Mouse (Mus musculus): ENCODE measurements around the gene Ulk3.

The Ulk3 gene

DNA sequence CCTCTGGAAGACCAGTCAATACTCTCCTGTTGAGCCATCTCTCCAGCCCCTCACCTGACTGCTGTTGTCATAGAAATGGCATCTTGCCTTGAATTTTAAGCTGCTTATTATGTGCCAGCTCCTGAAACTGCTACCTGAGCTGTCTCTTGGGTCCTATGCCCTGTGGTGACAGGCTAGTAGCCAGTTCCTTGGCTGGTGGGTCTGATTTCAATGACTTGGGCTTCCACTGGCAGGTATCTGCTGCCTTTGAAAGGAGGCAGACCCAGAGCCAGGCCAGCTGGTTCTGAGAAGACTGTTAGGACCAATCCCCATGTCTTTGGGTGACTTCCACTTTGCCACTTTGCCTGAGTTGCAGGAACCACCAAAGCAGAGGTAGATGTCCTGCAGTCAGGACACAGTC, 14.9 kb upstream of the Ulk3 start:
- DNase-seq: no peak

DNA sequence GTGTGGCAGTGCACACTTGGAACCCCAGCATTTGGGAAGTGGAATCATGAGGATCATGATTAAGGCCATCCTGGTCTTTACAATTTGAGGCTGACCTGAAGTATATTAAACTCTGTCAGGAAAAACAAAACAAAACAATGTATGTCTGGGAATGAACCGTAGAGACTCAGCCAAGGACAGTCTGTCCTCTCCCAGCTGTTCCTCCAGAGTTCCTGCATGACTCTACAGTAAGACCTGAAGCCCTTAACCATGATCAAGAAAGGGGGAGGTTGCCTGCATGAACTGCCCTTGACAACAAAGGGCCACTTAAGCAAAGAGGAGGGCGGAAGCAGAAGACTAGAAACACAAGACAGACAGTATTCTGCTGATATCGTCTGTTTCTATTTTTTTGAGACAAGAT, 13.7 kb upstream of the Ulk3 start:
- no peak for DNase-seq

DNA sequence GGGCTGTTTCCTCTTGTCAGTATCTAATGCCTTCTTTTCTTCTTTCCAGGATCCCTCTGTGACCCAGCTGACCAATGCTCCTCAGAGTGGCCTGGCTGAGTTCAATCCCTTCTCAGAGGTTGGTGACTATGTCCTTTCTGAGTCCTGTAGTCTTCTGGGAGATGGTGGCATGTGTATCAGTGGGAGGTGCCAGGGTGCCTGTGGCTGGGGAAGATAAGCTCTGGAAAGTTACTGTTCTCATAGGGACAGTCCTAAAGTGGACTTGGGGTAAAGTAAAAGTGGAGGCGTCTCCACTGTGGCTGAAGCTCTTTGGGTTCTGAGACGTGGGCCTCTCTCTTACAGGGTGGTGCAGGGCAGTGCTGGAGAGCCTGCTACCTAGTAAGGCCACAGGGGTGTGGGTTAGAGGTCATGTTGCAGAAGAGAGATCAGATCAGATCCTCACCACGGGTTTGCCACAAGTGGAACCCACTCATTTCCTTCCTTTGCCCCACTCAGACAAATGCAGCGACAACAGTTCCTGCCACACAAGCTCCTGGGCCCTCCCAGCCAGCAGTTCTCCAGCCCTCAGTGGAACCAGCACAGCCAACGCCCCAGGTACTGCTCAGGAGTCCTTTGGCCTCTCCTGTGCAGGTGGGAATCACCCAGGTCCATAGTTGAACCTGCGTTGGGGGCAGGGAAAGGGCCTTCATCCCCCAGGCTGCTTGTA, 12.0 kb upstream of the Ulk3 start:
- DNase-seq: no peak

DNA sequence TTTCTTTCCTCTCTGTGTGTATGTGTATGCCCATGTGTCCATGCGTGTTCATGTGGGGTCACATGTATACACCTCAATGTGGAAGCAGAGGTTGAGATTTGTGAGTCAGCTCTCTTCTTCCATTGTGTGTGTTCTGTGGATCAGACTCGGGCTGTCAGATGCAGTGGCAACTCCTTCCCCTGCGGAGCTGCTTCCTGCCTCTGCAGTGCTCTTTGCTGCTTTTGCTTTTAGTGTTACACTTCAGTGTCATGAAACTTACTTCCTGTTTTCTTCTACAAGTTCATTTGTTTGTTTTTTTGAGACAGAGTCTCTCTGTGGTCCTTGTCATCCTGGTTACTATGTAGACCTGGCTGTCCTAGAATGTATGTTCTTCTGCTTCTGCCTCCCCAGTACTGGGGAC, 4.3 kb upstream of the Ulk3 start:
- no peak for DNase-seq

DNA sequence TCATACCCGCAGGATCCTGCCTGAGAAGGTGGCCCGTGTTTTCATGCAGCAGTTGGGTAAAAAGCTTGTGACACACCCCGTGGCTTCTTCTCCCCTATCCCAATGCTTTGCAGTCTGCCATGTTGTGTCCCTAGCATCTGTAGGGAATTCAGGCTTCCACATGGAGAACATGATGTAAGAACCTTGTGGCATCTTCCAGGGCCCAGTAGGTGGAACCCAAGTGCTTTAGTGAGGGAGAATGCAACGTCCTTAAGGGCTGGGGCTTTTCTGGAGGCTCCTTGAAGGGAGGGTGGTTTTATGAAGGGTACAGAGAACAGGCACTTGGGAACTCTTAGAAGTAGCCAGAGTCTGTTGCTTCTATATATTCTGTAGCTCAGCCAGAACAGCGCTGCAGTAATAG, 1.5 kb downstream of the Ulk3 start:
- no peak for DNase-seq

DNA sequence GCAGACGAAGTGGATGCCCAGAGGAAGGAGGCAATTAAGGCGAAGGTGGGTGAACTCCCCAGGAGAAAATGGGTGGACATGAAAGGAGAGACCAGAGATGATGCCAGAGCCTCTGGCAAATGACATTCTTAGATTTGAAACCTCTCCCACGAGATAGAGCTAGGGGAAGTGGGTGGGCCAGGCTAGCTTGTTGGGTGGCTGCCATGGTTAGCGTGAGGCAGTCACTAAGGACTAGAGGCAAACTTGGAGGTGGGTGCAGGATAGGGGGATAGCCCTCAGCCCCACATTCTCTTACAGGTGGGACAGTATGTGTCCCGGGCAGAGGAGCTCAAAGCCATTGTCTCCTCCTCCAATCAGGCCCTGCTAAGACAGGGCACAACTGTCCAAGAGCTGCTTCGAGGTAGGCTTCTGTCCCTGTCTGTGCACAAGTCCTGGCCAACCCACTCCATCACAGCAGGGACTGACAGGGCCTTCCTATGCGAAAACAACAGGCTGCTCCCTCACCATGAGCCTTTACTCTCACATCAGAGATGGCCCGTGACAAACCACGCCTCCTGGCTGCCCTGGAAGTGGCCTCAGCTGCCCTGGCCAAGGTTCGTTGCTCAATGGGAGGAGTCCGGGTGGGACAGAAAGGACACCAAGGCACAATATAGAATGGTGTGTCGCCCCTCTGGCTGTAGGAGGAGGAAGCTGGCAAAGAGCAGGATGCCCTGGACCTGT, 4.4 kb downstream of the Ulk3 start:
- peak; percentile 61 for DNase-seq

DNA sequence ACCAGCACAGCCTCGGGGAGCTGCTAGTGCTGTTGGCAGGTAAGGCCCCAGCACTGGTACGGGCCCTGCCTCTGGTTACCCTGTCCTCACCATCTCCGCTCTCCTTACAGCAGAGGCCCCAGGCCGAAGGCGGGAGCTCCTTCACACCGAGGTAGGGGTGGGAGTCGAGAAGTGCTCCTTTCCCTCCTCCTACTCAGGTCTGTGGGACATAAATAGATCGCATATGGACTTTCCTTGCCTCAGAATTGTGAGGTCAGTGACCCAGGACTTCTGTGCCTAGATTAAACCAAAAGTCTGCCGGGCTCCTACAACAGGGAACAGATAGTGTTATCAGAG, 4.9 kb downstream of the Ulk3 start:
- no peak for DNase-seq

DNA sequence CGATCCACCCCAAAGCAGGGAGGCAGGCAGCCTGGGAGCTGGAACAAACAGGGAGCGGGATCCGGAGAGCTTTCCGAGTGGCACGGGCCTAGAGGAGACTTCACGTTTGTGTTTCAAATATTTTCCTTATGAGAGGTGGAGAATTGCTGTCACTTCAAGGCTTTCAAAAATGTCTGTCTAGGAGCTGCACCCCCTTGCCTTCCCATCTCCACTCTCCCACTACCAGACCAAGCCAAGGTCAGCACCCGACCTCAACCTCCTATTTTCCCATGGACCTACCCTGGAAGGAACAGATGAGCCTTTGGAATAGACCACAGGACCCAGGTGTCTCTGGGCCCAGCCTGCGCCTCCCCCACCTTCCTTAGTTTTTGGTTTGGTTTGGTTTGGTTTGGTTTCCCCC, 8.0 kb downstream of the Ulk3 start:
- DNase-seq: no peak

DNA sequence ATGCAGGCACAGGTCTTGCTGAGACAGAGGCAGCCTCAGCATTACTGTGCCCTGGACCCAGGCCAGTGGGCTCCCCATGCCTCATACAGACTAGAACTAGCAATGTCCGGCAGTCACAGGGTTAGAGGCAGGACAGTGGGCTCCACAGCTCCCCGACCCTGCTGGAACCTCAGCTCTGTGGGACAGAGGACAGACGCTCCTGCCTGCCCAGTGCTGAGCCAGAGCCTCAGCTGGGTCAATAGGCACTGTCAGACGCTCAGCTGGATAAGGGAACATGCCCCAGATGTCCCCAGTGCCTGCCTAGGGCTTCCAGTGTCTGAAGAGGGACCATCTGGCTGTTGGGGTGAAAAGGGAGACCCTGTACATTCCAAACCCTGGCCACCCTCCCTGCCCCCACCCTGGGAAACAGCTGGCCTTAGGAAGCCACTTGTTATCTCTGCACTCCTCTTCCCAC, 8.7 kb downstream of the Ulk3 start:
- DNase-seq: peak; percentile 57

DNA sequence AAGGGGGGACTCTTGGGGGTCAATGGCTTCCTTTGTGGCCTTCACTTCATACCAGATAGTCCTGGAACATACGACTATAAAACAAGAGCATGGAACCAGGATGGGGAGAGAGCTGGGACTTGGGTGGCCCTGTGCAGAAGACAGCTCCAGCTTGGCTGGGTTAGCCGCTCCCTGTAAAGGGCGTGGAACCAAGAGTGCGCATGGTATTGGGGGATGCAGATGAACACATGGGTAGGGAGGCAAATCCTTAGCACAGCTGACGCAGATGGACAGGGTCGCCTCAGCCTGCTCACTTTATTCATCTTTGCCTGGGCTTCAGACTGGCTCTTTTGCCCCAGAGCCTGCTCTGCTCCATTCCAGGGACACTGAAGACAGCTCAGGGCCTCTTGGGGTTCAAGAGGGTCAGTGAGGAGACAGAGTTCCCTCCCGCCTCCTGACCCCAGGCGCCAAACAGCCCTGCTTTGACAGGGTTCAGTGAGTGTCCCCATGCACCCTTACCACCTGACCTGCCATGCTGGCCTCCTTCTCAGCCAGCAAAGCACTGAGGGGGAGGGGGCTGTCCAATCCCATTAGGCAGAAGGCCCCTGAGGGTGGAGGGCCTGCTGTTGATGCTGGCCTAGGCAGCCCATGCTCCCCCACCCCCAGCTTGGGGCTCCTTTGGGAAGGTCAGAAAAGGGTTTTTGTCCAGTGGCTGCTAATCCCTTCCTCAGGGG, 9.8 kb downstream of the Ulk3 start:
- peak; percentile 42 for DNase-seq

DNA sequence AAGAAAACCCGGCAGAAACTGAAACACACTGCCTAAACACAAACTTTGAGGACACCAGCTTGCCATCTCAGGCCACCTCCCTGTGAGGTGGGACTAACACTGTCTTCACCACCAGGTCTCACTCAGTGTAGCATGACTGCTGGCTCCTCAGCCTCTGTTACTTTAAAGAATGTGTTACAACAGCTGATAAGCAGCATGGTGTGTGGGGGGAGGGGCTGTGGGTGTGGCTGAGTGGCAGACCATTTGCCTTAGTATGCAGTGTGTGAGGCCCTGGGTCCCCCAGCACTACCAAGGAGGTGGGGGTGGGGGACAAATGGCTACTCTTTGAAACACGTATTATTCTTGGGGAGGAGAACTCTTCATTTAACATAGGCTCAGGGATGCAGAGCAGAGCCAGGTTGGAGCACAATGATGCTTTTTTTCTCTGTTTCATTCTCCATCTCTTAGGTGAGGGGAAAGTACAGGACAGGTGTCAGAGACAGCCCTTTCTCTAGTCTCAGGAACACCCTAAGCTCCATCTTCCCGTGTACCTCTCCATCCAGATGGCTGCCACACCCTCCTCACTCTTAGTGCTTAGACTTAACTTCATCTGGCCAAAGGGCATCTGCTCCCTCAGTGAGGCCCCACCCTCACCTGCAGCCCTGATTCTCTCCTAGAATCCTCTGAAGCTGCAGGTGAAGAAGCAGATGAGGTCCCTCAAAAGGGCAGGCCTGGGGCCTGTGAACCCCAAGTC, 11.5 kb downstream of the Ulk3 start:
- DNase-seq: peak; percentile 68

DNA sequence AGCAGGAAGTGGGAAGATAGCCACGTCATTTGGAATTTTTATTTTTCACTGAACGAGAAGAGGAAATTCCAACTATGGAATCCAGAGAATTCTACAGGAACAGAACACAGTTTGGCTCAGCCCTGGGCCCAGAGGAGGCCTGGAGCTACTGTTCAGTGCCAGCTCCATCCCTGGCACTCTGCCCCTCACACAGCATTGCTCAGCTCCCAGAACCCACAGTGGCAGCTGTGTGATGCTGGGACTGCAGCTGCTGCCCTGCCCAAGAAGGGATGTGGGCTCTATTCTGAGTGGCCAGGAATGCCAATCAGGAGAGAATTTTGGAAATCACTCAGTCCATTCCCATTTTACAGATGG, 12.1 kb downstream of the Ulk3 start:
- peak; percentile 45 for DNase-seq

DNA sequence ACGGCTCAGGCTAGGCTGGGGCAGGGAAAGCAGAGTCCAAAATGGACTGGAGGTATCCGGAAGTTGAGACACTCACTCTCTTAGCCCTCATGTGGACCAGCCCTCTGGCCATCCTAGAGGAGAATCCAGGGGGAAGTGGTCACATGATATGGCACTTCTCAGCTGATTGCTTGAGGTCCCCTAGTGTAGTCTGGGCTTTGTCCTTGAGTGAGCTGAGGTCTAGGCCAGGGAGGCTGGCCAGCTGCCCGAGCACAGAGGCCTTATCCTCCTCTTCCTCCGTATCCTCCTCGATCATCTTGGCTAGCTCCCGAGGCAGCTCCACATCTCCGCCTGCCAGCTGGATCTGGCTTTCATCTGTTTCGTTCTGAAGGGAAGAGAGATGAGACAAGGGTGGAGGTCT, 12.8 kb downstream of the Ulk3 start:
- no peak for DNase-seq

DNA sequence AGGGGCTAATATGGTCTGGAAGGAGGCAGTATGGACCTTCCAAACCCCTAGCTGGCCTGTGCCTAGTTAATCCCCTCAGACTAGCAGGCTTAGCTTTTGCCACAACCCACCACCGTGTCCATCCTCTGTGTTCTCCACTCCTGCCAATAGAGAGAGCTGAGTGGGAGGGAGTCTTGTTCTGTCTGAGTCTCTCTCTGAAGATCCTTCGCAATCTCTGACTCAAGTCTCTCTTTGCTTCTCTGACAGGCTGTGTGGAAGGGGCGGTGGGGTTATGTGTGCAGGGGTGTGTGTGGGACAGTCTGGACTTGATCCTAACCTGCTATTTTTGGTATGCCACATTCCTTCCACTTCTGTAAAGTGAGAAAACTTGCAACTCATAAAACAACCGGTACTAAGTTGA, 15.6 kb downstream of the Ulk3 start:
- DNase-seq: no peak

DNA sequence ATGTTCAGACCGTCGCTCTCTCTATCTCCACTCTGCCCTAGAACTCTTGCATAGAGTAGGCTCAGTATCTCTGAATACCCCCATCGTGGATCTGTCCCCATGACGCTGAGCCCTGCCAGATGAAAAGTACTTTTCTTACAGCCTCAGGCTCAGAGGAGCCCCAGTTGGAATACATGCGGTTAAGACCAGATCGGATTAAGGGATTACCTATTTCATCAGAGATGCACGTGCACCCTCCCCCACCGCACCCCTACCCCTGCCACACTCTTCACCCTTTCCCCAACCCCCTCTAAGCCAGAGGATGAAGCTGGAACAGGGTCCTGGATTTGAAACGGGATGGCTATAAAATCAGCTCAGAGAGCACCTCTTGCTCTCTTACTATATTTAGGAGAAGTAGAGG, 16.3 kb downstream of the Ulk3 start:
- DNase-seq: no peak

DNA sequence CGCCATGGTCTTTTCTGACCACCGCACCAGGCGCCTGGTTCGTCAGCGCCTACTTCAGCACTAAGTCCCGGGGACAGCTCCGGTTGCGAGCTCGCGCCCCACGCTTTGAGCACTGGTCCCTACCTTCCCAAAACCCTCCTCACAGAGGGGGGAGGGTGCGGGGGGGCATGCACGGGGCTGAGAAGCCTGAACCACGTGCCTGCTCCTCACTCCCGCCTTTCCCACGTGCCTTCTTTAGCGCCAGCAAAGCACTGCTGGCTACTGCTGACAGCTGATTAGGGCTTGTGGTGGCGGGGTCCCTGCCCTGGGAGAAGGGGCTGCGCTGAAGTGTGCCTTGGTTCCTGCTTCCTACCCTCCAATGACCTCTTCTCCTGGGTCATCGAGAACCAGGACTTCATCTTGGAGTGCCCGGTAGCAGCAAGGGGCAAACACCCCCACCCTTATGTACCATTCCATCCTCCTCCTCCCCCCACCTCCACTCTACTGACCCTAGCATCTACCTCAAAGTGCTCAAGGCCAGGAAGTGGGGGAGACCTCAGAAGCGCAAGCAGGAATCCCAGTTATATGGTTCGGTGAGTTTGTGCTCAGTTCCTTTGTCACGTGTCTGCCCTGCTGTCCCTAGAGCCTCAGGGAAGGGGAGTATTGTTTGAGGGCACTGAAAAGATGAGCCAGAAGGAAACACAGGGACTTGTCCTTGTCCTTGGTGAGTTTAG, 17.0 kb downstream of the Ulk3 start, which contains the start of gene Cplx3:
TSS of gene Cplx3 (minus strand) at position 143 of the 713 bp plus-strand sequence.
- DNase-seq: peak; percentile 82

DNA sequence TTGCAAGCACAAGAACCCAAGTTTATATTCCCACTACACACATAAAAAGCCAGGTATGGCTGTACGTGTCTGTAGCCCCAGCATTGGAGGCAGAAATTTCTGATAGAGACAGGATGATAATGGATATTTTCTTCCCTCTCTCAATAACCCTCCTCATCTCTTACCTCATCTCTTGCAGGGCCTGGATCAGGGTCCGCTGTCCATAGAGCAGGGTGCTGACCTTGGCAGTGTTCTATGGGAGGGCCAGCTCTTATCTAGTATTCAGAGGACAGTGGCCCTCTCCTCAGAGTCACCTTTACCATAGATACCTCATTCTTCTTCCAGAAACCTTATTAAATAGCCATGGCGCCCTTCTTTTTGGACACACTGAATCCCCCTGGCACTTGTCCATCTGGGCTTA, 20.6 kb downstream of the Ulk3 start:
- no peak for DNase-seq

DNA sequence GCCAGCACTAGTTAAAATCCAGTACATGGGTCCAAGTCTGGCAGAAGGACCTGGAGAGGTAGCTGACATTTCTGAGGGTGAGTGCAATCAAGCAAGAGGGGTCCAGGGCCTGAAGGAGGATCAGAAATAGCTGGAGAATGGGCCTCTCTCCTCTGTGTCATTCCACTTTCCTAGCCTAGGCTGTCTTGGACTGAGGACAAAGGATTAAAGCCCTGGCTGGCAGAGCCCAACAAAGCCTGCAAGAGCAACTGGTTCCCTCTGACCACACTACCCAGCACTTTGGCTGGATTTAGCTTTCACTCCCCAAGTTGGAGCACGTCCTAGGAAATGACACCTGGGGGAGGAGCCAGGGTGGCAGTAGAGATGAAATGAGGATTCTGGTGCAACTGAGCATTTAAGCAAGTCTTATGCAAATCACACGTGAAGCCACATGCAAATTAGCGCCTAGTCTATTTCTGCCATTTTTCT, 21.1 kb downstream of the Ulk3 start:
- DNase-seq: no peak

DNA sequence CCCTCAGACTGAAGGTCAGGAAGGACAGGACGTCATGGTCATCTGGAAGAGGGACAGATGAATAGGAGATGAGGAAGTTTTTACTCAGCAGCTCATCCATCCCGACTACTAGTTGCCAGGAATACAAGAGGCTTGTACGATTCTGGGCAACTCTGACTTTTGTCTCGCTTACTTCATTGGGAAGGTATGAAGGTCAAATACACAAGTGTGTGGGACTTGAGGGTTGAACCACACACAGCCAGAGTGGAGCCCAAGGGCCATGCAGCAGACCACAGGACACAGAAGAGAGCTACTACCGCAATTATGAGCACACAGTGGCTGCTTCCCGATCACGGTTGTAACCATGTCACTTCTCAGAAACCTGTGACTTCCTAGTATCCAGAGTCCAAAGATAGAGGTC, 23.3 kb downstream of the Ulk3 start:
- DNase-seq: no peak

DNA sequence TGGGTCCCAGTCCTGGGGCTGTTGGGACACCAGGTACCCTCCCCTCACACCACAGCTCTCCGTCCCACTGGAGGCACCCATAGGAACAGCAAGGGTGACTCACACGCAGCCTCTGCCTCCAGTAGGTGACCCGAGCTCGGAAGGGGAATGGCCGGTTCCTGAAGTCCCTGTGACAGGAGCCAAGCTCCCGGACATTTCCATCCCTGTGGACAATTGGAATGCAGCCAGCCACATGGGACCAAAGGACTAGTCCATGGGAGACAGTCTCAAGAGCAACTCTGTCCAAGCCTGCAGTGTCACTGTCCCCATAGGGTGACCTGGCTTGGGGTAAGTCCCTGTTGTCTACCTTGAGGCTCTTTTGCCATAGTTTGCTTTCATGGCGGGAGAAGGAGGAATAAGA, 24.7 kb downstream of the Ulk3 start:
- no peak for DNase-seq

DNA sequence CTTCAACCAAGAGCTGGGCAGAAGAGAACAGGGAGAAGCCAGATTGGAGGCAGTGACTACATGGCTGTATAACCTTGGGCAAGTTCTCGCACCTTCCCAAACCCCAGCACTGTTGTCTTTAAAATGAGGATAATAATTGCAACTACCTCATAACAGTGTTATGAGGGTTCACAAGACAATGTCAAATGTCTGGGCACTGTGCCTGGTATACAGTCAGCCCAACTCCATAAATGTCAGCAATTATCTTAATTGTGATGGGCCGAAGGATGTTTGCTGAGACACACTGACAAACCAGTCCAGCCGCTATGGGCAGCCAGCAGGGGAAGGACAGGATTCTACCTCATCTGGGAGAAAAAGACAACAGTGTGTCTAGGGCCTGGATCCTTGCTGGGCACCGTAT, 25.5 kb downstream of the Ulk3 start:
- DNase-seq: no peak

DNA sequence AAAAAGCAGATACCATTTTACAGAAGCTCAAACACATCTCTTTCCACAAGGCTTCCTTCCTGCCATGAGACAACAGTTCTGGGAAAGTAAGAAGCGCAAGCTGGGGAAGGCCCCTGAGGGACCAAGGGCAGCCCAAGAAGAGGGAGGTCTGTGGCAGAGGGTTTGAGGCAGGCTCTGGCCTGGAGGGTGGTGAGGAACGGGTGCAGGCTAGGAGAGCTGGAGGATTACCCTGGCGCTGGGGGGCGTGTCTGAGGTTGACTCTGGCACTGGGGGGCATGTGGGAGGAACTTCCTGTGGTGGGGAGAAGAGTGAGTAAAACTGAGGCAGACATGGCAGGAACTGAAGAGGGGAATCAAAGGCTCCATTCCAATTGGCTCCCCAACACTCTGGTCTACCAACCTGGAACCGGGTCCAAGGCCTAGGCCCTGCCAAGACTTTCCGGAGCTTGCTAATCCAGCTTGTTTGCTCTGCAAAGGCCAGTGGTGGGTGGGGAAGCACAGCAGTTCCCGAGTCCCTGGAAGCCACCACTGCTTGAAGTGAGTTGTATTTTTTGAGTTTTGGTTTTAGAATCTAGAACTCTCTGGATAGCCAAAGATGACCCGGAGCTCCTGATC, 28.4 kb downstream of the Ulk3 start:
- DNase-seq: no peak

Measured in kidney, postnatal 10 days (tissue).